Mouse (Mus musculus) C2C12 (cell line): ENCODE results near the gene Chdh. TPM values are rescaled to one million over a fixed set of nuclear protein-coding genes. Genes with fewer than 3 reads are reported as not detected.

Experiments used
- H3K27me3 ChIP-seq: one replicate; pipeline ENCODE4 v1.6.1; 2011; ENCODE audit not compliant: control insufficient read depth, insufficient read depth, insufficient read length
- H3K36me3 ChIP-seq: one replicate; pipeline ENCODE4 v1.6.1; 2011; ENCODE audit not compliant: control insufficient read depth, insufficient read depth
- H3K4me3 ChIP-seq: one replicate; pipeline ENCODE4 v1.5.1; 2011; ENCODE audit warnings: mild to moderate bottlenecking, control low read depth; ENCODE audit not compliant: poor library complexity, insufficient read depth, severe bottlenecking
- H3K79me2 ChIP-seq: one replicate; pipeline ENCODE4 v1.6.1; 2011; ENCODE audit not compliant: control insufficient read depth, insufficient read depth
- H3K79me3 ChIP-seq: one replicate; pipeline ENCODE4 v1.6.1; 2011; ENCODE audit warnings: low read depth, control low read depth
- H3ac ChIP-seq: one replicate; pipeline ENCODE3; 2011; ENCODE audit warnings: low read depth; ENCODE audit not compliant: control insufficient read depth, insufficient read length
- CEBPB ChIP-seq: IDR thresholded peaks from one replicate; pipeline ENCODE4 v1.6.1; 2011; ENCODE audit warnings: low read depth, mild to moderate bottlenecking, control low read depth, moderate library complexity
- CTCF ChIP-seq: IDR thresholded peaks from one replicate; pipeline ENCODE4 v1.5.1; 2011; ENCODE audit not compliant: control insufficient read depth, insufficient read depth, insufficient read length
- FOSL1 ChIP-seq: IDR thresholded peaks from one replicate; pipeline ENCODE4 v1.8.0; 2011; ENCODE audit warnings: mild to moderate bottlenecking, low read length; ENCODE audit not compliant: poor library complexity, insufficient read depth, severe bottlenecking
- MAX ChIP-seq: IDR thresholded peaks from one replicate; pipeline ENCODE4 v1.6.1; 2011; ENCODE audit warnings: mild to moderate bottlenecking, control low read depth
- MYOD1 ChIP-seq: IDR thresholded peaks from one replicate; pipeline ENCODE4 v1.6.1; 2011; ENCODE audit warnings: low read depth; ENCODE audit not compliant: control insufficient read depth, insufficient read length
- MYOG ChIP-seq: IDR thresholded peaks from one replicate; pipeline ENCODE4 v1.6.1; 2011; ENCODE audit not compliant: control insufficient read depth, insufficient read length; ENCODE audit errors: extremely low read depth
- USF1 ChIP-seq: IDR thresholded peaks from one replicate; pipeline ENCODE4 v1.6.1; 2011; ENCODE audit warnings: low read depth, mild to moderate bottlenecking, control low read depth, moderate library complexity
- polyA plus RNA-seq: library from polyadenylated mRNA; unstranded; fragments of >200 nt; fragmentation: generic; extraction: Trizol; gene quantifications from one replicate; pipeline ENCODE4 v1.2.1, GENCODE M21; 2012; ENCODE audit warnings: missing spikeins

The Chdh gene
- polyA plus RNA-seq, 1 experiment, result not detected

GRCm38 (mm10) chr14:30050280-30050679 lies 41.5 kb downstream of the Chdh start:
- H3K79me2 ChIP-seq, result no peaks in the 10 kb centered on the region
- no peak for TF ChIP-seq CEBPB
- TF ChIP-seq MYOD1, result no peak
- no peak for TF ChIP-seq USF1
- TF ChIP-seq MYOG, result no peak
- H3ac ChIP-seq, result no peak overlapping the region
- no peaks in the 10 kb centered on the region for H3K27me3 ChIP-seq
- no peaks in the 10 kb centered on the region for H3K36me3 ChIP-seq
- H3K4me3 ChIP-seq, result no peak overlapping the region
- H3K79me3 ChIP-seq, result no peaks in the 10 kb centered on the region

- TF ChIP-seq MAX (no peak), USF1 (no peak)
- Histone ChIP-seq H3ac (no peak overlapping the region), H3K27me3 (no peaks in the 10 kb centered on the region), H3K79me3 (no peaks in the 10 kb centered on the region), H3K79me2 (no peaks in the 10 kb centered on the region), H3K4me3 (no peak overlapping the region), H3K36me3 (no peaks in the 10 kb centered on the region)
Observed at GRCm38 (mm10) chr14:30054922-30055321, 46.1 kb downstream of the Chdh start.

- Histone ChIP-seq H3ac (no peak overlapping the region), H3K4me3 (no peak overlapping the region), H3K79me2 (no peaks in the 10 kb centered on the region), H3K79me3 (no peaks in the 10 kb centered on the region), H3K27me3 (no peaks in the 10 kb centered on the region), H3K36me3 (no peaks in the 10 kb centered on the region)
- TF ChIP-seq MAX (no peak), CTCF (no peak), CEBPB (no peak)
Observed at GRCm38 (mm10) chr14:30056031-30056766, 47.4 kb downstream of the Chdh start.

- Histone ChIP-seq H3K36me3 (no peaks in the 10 kb centered on the region), H3ac (no peak overlapping the region), H3K27me3 (no peaks in the 10 kb centered on the region), H3K4me3 (no peak overlapping the region), H3K79me3 (no peaks in the 10 kb centered on the region), H3K79me2 (no peaks in the 10 kb centered on the region)
- TF ChIP-seq CEBPB (no peak), MYOD1 (no peak), MAX (no peak), USF1 (no peak), MYOG (no peak), FOSL1 (no peak), CTCF (no peak)
Observed at GRCm38 (mm10) chr14:30064864-30065263, 56.0 kb downstream of the Chdh start.

- H3K4me3 ChIP-seq, result no peak overlapping the region
- H3K27me3 ChIP-seq, result no peaks in the 10 kb centered on the region
- TF ChIP-seq FOSL1 (no peak), MYOD1 (no peak), CEBPB (no peak), USF1 (no peak), CTCF (no peak)
- H3K79me2 ChIP-seq, result no peaks in the 10 kb centered on the region
- no peaks in the 10 kb centered on the region for H3K36me3 ChIP-seq
- H3K79me3 ChIP-seq, result no peaks in the 10 kb centered on the region
- no peak overlapping the region for H3ac ChIP-seq
Observed at GRCm38 (mm10) chr14:30066752-30067151, 57.9 kb downstream of the Chdh start.

- TF ChIP-seq CEBPB (no peak), FOSL1 (no peak), MYOG (no peak), CTCF (no peak), MAX (no peak), MYOD1 (no peak)
- Histone ChIP-seq H3K79me3 (no peaks in the 10 kb centered on the region), H3K4me3 (no peak overlapping the region), H3K36me3 (no peaks in the 10 kb centered on the region), H3K79me2 (no peaks in the 10 kb centered on the region), H3K27me3 (no peaks in the 10 kb centered on the region), H3ac (no peak overlapping the region)
Observed at GRCm38 (mm10) chr14:30068566-30068965, 59.7 kb downstream of the Chdh start.
